Mouse (Mus musculus) ES-E14 (cell line): ENCODE measurements around the gene St6galnac3.

Experiments
- CHD2 ChIP-seq: IDR thresholded peaks from 2 replicates; pipeline ENCODE4 v1.6.1; 2014; ENCODE audit warnings: mild to moderate bottlenecking, low read depth, low read length, inconsistent platforms
- HCFC1 ChIP-seq: IDR thresholded peaks from 2 replicates; pipeline ENCODE4 v1.6.1; 2012; ENCODE audit warnings: low read length, inconsistent platforms, borderline replicate concordance; ENCODE audit not compliant: insufficient read depth
- MAFK ChIP-seq: IDR thresholded peaks from 2 replicates; pipeline ENCODE4 v1.6.1; 2014; ENCODE audit warnings: mild to moderate bottlenecking, low read depth, low read length, inconsistent platforms; ENCODE audit not compliant: insufficient read depth
- ZC3H11A ChIP-seq: IDR thresholded peaks from 2 replicates; pipeline ENCODE4 v1.6.1; 2012; ENCODE audit warnings: low read depth, mild to moderate bottlenecking, inconsistent platforms, low read length, borderline replicate concordance
- ZNF384 ChIP-seq: IDR thresholded peaks from 2 replicates; pipeline ENCODE4 v1.6.1; 2012; ENCODE audit warnings: low read depth, low read length, inconsistent platforms

DNA sequence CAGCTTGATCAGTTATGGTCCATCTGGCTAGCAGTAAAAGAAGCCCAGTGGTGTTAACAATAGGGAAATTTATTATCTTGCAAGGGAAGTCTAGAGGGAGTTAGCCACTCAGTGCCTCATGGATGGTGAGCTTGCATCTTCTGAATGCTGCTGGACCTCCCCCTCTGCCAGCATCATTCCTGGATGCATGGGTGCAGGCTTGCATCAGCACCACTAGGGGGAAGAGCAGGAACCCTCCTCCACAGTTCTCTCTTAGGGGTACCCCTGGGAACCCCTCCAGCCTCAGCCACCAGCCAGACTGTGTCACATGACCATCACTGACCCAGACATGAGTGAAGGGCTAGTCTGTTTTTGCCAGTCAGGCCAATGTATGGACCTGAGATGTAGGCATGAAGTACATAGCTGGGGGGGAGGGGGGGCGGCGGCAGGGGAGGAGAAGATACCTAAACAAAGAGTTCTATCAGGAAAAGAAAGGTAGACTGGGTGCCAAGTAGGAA, 31.6 kb upstream of the St6galnac3 start:
- no peak for TF ChIP-seq CHD2
- no peak for TF ChIP-seq ZC3H11A
- TF ChIP-seq MAFK: no peak
- TF ChIP-seq HCFC1: no peak
- no peak for TF ChIP-seq ZNF384
